Mouse (Mus musculus): ENCODE data around the gene Samd15. TPM values are rescaled to one million over a fixed set of nuclear protein-coding genes. Genes with fewer than 3 reads are reported as not detected.
"Not testable (repeated sequence)": the region's sequence is repeated elsewhere in the genome, so short reads cannot be mapped to it uniquely, and the experiment has no call there.

The Samd15 gene
- not detected in 2 replicates for polyA plus RNA-seq (2012)

DNA sequence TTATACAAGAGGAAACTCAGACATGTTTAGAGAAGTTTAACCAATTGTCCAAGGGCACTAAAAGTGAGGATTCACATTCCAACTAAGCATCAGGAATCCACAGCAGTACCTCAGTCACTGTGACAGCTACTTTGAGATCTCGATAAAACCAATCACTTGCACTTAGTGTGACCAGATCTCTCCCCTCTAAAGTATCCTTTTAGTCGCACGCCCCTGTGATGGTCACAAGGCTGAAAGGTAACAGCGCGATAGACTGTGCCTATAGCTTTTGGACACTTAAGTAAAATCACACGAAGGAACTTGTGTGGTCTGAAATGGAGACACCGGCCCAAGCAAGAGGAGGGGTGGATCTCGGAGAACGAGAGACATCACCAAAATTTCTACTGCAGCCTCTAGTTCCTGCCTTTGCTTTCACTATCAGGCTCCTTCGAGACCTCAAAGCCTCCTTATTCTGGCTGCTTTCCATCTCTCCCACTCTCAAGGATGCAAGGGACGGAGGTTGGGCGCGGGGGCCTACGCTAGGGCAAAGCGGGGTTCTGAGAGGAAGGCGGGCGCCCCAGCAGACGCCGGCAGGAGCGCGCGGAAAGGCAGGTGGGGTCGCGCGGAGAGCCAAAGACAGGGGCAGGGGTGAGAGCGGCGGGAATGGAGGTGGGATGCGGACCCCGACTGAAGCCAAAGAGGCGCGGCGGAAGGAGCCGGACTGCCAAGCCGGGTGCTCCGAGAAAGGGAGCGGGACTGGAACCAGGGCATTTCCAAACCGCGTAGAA lies at the start of gene Samd15:
Gene Samd15, plus strand, starts transcription at position 518 of the 767 bp plus-strand sequence.
- H3K4me1 ChIP-seq (ENCODE audit: control insufficient read depth), result peaks cover 21% of the 10 kb centered on the region
- no peak for TF ChIP-seq GATA1 (IDR thresholded peaks at IDR 0.05; ENCODE audit: low read length)
- no peak for TF ChIP-seq TAL1 (IDR thresholded peaks at IDR 0.05; ENCODE audit: low read length)

DNA sequence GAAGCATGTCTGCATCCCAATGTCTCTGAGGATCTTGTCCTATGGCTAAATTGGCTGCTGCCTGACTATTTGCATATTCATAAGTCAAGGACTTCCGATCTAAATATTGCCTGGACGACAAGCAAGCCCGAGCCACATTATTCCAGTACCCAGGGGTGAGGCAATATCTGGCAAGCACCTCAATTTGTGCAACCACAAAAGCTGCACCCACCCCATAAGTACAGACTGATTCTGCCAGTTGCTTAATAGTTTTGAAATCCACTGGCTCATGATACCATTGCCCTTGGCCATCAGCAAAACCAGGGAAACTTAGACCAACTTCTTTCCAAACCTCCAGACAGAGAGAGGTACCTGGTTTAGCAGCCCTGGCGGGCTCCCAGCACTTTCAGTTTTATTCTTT lies 45.1 kb upstream of the Samd15 start:
- not testable (repeated sequence) for H3K4me1 ChIP-seq (ENCODE audit: control insufficient read depth); H3K4me3 ChIP-seq (replicated peaks); H3K27me3 ChIP-seq (ENCODE audit: control insufficient read depth)
- Histone ChIP-seq H3K36me3 (ENCODE audit: control insufficient read depth) (peaks cover 16% of the 10 kb centered on the region), H3K9me3 (ENCODE audit: control insufficient read depth, low read length) (peaks cover 39% of the 10 kb centered on the region)

More for the DNA sequence above, at the start of gene Samd15:
- Histone ChIP-seq H3K4me3 (replicated peaks) (peak within 1 kb of the TSS; percentile 71), H3K36me3 (ENCODE audit: control insufficient read depth) (no peaks in the 10 kb centered on the region), H3K27me3 (ENCODE audit: control insufficient read depth) (peaks cover 33% of the 10 kb centered on the region), H3K9me3 (ENCODE audit: control insufficient read depth, low read length) (no peaks in the 10 kb centered on the region)

DNA sequence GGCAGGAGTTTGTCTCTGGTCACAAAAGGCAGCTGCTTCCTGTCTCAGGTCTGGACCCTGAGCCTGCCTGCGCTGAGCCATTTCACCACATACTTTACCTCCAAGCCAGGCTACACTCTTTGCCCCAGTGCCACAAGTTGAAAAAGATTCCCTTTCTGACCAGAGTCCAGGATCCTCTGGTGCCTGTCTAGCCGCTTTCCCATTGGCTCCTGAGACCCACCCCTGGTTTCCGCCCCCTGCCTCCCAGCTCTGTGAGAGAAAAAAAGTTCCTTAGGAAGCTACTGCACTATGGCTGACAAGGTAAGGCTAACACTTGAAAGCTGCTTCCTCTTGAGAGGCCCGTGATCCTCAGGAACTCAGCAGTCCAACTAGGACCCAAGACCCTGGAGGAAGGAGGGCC lies 42.2 kb upstream of the Samd15 start:
- Histone ChIP-seq H3K9me3 (ENCODE audit: control insufficient read depth, low read length) (peaks cover 27% of the 10 kb centered on the region), H3K27me3 (ENCODE audit: control insufficient read depth) (no peaks in the 10 kb centered on the region), H3K4me3 (replicated peaks) (peak overlapping the region; percentile 48), H3K4me1 (ENCODE audit: control insufficient read depth) (peaks cover 21% of the 10 kb centered on the region), H3K36me3 (ENCODE audit: control insufficient read depth) (peaks cover 25% of the 10 kb centered on the region)
- no peak for TF ChIP-seq TAL1 (IDR thresholded peaks at IDR 0.05; ENCODE audit: low read length)
- TF ChIP-seq GATA1 (IDR thresholded peaks at IDR 0.05; ENCODE audit: low read length), result no peak

DNA sequence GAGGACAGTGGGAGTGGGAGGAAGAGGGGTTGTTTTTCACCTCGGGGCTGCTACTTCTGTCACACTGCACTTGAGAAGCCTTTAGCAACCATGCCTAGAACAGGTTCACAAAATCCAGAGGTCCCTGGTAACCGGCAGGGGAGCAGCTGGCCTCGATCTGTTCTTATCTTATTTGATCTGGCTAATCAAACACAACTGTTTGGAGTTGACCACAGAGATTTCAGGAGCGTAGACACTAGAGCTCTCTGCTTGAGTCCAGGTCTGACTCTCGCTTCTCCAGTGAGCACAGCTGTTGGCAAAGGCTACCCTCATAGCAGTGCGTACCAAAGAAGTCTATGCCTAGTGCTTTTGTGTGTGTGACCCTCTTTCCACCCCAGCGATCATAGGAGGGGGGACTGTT lies 41.4 kb upstream of the Samd15 start:
- no peak for TF ChIP-seq GATA1 (IDR thresholded peaks at IDR 0.05; ENCODE audit: low read length)
- no peak for TF ChIP-seq TAL1 (IDR thresholded peaks at IDR 0.05; ENCODE audit: low read length)
- Histone ChIP-seq H3K36me3 (ENCODE audit: control insufficient read depth) (peaks cover 32% of the 10 kb centered on the region), H3K4me3 (replicated peaks) (peak overlapping the region; percentile 32), H3K4me1 (ENCODE audit: control insufficient read depth) (peaks cover 28% of the 10 kb centered on the region), H3K9me3 (ENCODE audit: control insufficient read depth, low read length) (peaks cover 22% of the 10 kb centered on the region), H3K27me3 (ENCODE audit: control insufficient read depth) (no peaks in the 10 kb centered on the region)

DNA sequence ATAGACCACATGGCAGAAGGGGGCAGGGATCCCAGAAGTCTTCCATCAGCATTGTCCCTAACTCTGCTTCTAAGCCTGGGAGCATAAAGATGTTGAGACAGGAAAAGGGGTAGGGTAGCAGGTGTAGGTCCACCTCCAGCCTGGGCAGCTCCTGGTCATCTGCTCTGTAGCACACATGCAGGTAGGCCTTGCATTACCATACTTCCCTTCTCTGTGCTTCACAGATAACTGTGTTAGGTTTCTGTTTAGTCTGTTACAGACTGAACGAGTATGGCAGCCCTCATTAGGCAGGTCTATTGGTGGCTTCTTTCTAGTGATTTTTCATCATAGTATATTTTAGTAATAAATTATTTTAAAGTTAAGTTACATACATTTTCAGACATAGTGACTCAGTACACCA lies 39.2 kb upstream of the Samd15 start:
- Histone ChIP-seq H3K36me3 (ENCODE audit: control insufficient read depth) (peaks cover 45% of the 10 kb centered on the region), H3K4me3 (replicated peaks) (no peak overlapping the region), H3K27me3 (ENCODE audit: control insufficient read depth) (no peaks in the 10 kb centered on the region), H3K9me3 (ENCODE audit: control insufficient read depth, low read length) (peaks cover 8% of the 10 kb centered on the region), H3K4me1 (ENCODE audit: control insufficient read depth) (peaks cover 31% of the 10 kb centered on the region)
- no peak for TF ChIP-seq GATA1 (IDR thresholded peaks at IDR 0.05; ENCODE audit: low read length)
- TF ChIP-seq TAL1 (IDR thresholded peaks at IDR 0.05; ENCODE audit: low read length), result no peak

DNA sequence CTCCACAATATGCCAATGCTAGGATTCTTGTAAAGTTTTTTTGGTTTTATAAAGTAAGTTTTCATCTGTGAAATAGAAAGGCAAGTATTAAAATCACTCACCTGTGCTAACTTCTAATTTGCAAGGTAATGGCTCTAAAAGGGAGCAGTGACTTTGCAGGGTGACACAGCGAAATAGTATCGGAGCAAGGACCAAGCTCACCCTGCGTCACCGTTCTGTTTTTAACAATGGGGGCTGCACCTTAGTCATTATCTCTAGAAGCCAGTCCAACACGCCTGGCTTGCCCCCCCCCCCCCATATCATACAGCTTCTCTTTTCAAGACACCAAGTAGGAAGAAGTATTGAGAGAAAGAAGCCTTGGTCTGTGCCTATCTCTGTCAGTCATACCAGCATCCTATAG lies 38.7 kb upstream of the Samd15 start:
- TF ChIP-seq TAL1 (IDR thresholded peaks at IDR 0.05; ENCODE audit: low read length), result no peak
- no peak for TF ChIP-seq GATA1 (IDR thresholded peaks at IDR 0.05; ENCODE audit: low read length)
- peaks cover 41% of the 10 kb centered on the region for H3K36me3 ChIP-seq (ENCODE audit: control insufficient read depth)
- H3K9me3 ChIP-seq (ENCODE audit: control insufficient read depth, low read length), result peaks cover 3% of the 10 kb centered on the region
- no peaks in the 10 kb centered on the region for H3K27me3 ChIP-seq (ENCODE audit: control insufficient read depth)
- peaks cover 31% of the 10 kb centered on the region for H3K4me1 ChIP-seq (ENCODE audit: control insufficient read depth)
- no peak overlapping the region for H3K4me3 ChIP-seq (replicated peaks)

DNA sequence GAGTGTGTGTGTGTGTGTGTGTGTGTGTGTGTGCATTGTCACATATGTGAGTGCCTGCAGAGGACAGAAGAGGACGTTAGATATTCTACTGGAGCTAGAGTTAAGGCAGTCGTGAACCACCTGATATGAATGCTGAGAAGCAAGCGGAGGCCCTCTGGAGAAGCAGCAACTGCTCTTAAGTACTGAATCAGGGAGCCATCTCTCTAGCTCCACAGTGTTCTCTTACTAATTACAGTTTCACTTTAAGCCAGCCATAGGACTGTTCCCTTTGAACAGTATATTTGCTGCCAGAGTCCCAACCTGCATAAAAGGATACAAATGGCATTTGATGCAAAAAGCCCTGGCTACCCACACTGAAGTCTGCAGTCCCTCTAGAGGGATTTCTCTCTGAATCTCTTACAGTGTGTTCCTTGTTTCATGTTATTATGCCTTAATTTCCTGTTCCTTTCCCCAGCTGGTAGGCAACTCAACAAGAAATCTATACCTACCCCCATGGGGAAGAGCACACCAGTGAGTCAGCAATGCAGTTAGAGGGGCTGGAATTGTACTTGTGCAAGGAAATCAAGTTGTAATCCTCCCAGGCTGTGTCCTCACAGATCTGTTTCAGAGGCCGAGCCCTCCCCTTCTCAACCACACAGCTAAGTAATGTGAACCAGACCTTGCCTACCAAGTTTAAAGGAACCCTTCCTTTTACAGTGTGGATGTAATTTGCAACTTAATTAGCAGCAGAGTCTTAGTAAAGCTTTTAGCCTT lies 24.2 kb upstream of the Samd15 start:
- no peaks in the 10 kb centered on the region for H3K4me1 ChIP-seq (ENCODE audit: control insufficient read depth)
- H3K36me3 ChIP-seq (ENCODE audit: control insufficient read depth), result peaks cover 11% of the 10 kb centered on the region
- TF ChIP-seq GATA1 (IDR thresholded peaks at IDR 0.05; ENCODE audit: low read length), result no peak
- no peak for TF ChIP-seq TAL1 (IDR thresholded peaks at IDR 0.05; ENCODE audit: low read length)
- no peaks in the 10 kb centered on the region for H3K27me3 ChIP-seq (ENCODE audit: control insufficient read depth)
- no peaks in the 10 kb centered on the region for H3K9me3 ChIP-seq (ENCODE audit: control insufficient read depth, low read length)
- no peak overlapping the region for H3K4me3 ChIP-seq (replicated peaks)

DNA sequence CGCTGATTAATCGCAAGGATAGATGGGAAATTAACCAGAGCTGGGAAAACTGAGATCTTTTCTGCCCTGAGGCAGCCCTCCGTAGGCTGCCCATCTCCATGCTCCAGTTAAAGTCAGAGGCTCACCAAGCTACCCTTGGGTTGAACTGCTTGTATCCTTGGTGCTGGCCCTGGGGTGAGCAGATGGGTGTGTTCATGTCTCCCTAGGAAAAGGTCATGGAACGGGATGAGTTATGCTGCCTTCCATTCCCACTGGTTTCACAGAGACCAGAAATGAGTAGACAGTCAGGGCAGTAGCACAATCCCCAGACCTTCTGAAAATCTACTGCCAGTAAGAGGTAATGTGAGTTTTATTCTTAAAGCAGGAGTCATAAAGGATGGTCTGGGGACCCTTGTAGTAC lies 21.9 kb upstream of the Samd15 start:
- Histone ChIP-seq H3K36me3 (ENCODE audit: control insufficient read depth) (peaks cover 2% of the 10 kb centered on the region), H3K4me1 (ENCODE audit: control insufficient read depth) (no peaks in the 10 kb centered on the region), H3K27me3 (ENCODE audit: control insufficient read depth) (no peaks in the 10 kb centered on the region), H3K4me3 (replicated peaks) (no peak overlapping the region), H3K9me3 (ENCODE audit: control insufficient read depth, low read length) (no peaks in the 10 kb centered on the region)
- TF ChIP-seq GATA1 (IDR thresholded peaks at IDR 0.05; ENCODE audit: low read length), result no peak
- no peak for TF ChIP-seq TAL1 (IDR thresholded peaks at IDR 0.05; ENCODE audit: low read length)

DNA sequence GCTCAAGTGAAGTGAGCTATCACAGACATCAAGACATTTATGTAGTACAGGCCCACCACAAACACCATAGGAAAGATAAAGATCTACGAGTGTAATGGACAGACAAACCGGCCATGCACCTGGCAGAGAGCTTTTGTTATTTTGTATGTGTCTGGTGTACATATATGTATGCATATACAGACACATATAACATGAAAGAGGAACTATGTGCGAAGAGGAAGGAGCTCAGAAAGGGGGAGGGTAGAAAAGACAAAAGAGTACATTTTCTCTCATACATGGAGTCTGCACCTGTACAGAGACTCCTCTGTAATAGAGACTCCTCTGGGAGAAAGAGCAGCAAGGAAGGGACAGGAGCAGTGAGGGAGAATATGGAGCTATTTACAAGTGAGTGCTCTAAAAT lies 6.5 kb upstream of the Samd15 start:
- no peaks in the 10 kb centered on the region for H3K27me3 ChIP-seq (ENCODE audit: control insufficient read depth)
- no peaks in the 10 kb centered on the region for H3K36me3 ChIP-seq (ENCODE audit: control insufficient read depth)
- H3K9me3 ChIP-seq (ENCODE audit: control insufficient read depth, low read length), result no peaks in the 10 kb centered on the region
- H3K4me3 ChIP-seq (replicated peaks), result no peak overlapping the region
- peaks cover 3% of the 10 kb centered on the region for H3K4me1 ChIP-seq (ENCODE audit: control insufficient read depth)
- no peak for TF ChIP-seq TAL1 (IDR thresholded peaks at IDR 0.05; ENCODE audit: low read length)
- no peak for TF ChIP-seq GATA1 (IDR thresholded peaks at IDR 0.05; ENCODE audit: low read length)

Measured in erythroblast, embryonic 14.5 days (primary cell).